Mouse (Mus musculus): ENCODE results near the gene Rara. TPM values are rescaled to one million over a fixed set of nuclear protein-coding genes. Genes with fewer than 3 reads are reported as not detected.

Gene Rara
- total and polyA plus RNA-seq, 3 experiments: 4.5 to 13.7 (median 12.1) TPM

- dilution Hi-C loops (cut with MboI; ENCODE audit: extremely low pct_ligation_motif_present, extremely low pct_unique_long_range_greater_than_20kb, low sequenced_read_pairs): no loop called here
- peaks cover 85 to 98% of the 10 kb centered on the region in 2 experiments for H3K36me3 ChIP-seq (replicated peaks in 1 of 2; ENCODE audit: control insufficient read depth in 1 of 2, insufficient read depth in 1 of 2, low read length in 1 of 2)
Observed at GRCm38 (mm10) chr11:98997659-98998058, 70.0 kb downstream of the Rara start.

GRCm38 (mm10) chr11:98998776-98999175 lies 71.2 kb downstream of the Rara start:
- in situ Hi-C loops (cut with MboI; ENCODE audit: low pct_ligation_motif_present, low pct_unique_long_range_greater_than_20kb, low sequenced_read_pairs): no loop called here
- no peaks in the 10 kb centered on the region for H3K27me3 ChIP-seq (replicated peaks)
- H3K9me3 ChIP-seq (replicated peaks; ENCODE audit: low read length): no peaks in the 10 kb centered on the region
- TF ChIP-seq RAD21 (IDR thresholded peaks at IDR 0.05; ENCODE audit: low read depth, low read length): no peak; the same call in none of the 2 replicates
- TF ChIP-seq HCFC1 (IDR thresholded peaks at IDR 0.05; ENCODE audit: low read depth, low read length): no peak
- no peak for TF ChIP-seq ZC3H11A (IDR thresholded peaks at IDR 0.05; ENCODE audit: low read depth, low read length)
- no peak for TF ChIP-seq USF2 (conservative IDR thresholded peaks at IDR 0.05; ENCODE audit: low read depth, low read length)
- TF ChIP-seq NRF1 (IDR thresholded peaks at IDR 0.05; ENCODE audit: low read depth, low read length): no peak
- TF ChIP-seq CTCF (conservative IDR thresholded peaks at IDR 0.05 in 1 of 2, IDR thresholded peaks at IDR 0.05 in 1 of 2; ENCODE audit: low read depth in 2 of 2, low read length in 2 of 2): peak in 1 of 2 experiments; percentile 18; a peak in 1 of 4 replicates
- no peaks in the 10 kb centered on the region for H3K4me1 ChIP-seq (ENCODE audit: control insufficient read depth in 1 of 2, insufficient read depth in 2 of 2)
- no peak overlapping the region for H3K9ac ChIP-seq (ENCODE audit: insufficient read depth, low read depth)
- dilution Hi-C loops (cut with MboI; ENCODE audit: extremely low pct_ligation_motif_present, extremely low pct_unique_long_range_greater_than_20kb, low sequenced_read_pairs): no loop called here
- no peak overlapping the region for H3K27ac ChIP-seq (ENCODE audit: insufficient read depth, low read depth)
- peaks cover 4% of the 10 kb centered on the region for H3K79me2 ChIP-seq (replicated peaks; ENCODE audit: control insufficient read depth, extremely low read depth, insufficient read depth, poor library complexity, severe bottlenecking)
- H3K4me2 ChIP-seq (ENCODE audit: insufficient read depth, low read depth, poor library complexity, severe bottlenecking): no peak overlapping the region
- no peak overlapping the region for H3K4me3 ChIP-seq (replicated peaks in 1 of 3; ENCODE audit: low read depth in 2 of 3, low read length in 2 of 3, poor library complexity in 1 of 3)
- DNase-seq (ENCODE audit: extremely low read depth): no peak
- peaks cover 81 to 98% of the 10 kb centered on the region in 2 experiments for H3K36me3 ChIP-seq (replicated peaks in 1 of 2; ENCODE audit: control insufficient read depth in 1 of 2, insufficient read depth in 1 of 2, low read length in 1 of 2)

More at GRCm38 (mm10) chr11:98997659-98998058, 70.0 kb downstream of the Rara start:
- H3K27ac ChIP-seq (ENCODE audit: insufficient read depth, low read depth): no peak overlapping the region
- no peak overlapping the region for H3K4me2 ChIP-seq (ENCODE audit: insufficient read depth, low read depth, poor library complexity, severe bottlenecking)
- peaks cover 4% of the 10 kb centered on the region for H3K79me2 ChIP-seq (replicated peaks; ENCODE audit: control insufficient read depth, extremely low read depth, insufficient read depth, poor library complexity, severe bottlenecking)
- no peak for DNase-seq (ENCODE audit: extremely low read depth)
- H3K4me1 ChIP-seq (ENCODE audit: control insufficient read depth in 1 of 2, insufficient read depth in 2 of 2): no peaks in the 10 kb centered on the region
- in situ Hi-C loops (cut with MboI; ENCODE audit: low pct_ligation_motif_present, low pct_unique_long_range_greater_than_20kb, low sequenced_read_pairs): no loop called here
- H3K27me3 ChIP-seq (replicated peaks): no peaks in the 10 kb centered on the region
- no peak overlapping the region for H3K9ac ChIP-seq (ENCODE audit: insufficient read depth, low read depth)
- H3K9me3 ChIP-seq (replicated peaks; ENCODE audit: low read length): no peaks in the 10 kb centered on the region
- no peak overlapping the region for H3K4me3 ChIP-seq (replicated peaks in 1 of 3; ENCODE audit: low read depth in 2 of 3, low read length in 2 of 3, poor library complexity in 1 of 3)
- TF ChIP-seq ZKSCAN1 (IDR thresholded peaks at IDR 0.05; ENCODE audit: borderline replicate concordance, low read depth, low read length) (no peak), MAX (IDR thresholded peaks at IDR 0.05; ENCODE audit: low read length) (no peak), RCOR1 (conservative IDR thresholded peaks at IDR 0.05; ENCODE audit: low read depth, low read length) (no peak), BHLHE40 (IDR thresholded peaks at IDR 0.05; ENCODE audit: low read depth, low read length) (no peak), CHD1 (IDR thresholded peaks at IDR 0.05; ENCODE audit: low read depth, low read length) (no peak), ZNF384 (IDR thresholded peaks at IDR 0.05; ENCODE audit: low read depth, low read length) (no peak), UBTF (IDR thresholded peaks at IDR 0.05; ENCODE audit: low read depth, low read length) (no peak), ELF1 (IDR thresholded peaks at IDR 0.05; ENCODE audit: low read depth, low read length) (no peak), USF2 (conservative IDR thresholded peaks at IDR 0.05; ENCODE audit: low read depth, low read length) (no peak), SMC3 (IDR thresholded peaks at IDR 0.05; ENCODE audit: low read depth, low read length) (no peak), TBP (conservative IDR thresholded peaks at IDR 0.05; ENCODE audit: low read depth, low read length) (no peak), USF1 (IDR thresholded peaks at IDR 0.05; ENCODE audit: low read depth, low read length) (no peak), KAT2A (IDR thresholded peaks at IDR 0.05; ENCODE audit: insufficient replicate concordance, low read length) (no peak), SIN3A (IDR thresholded peaks at IDR 0.05; ENCODE audit: low read length) (no peak), MXI1 (IDR thresholded peaks at IDR 0.05; ENCODE audit: low read depth, low read length) (no peak), NELFE (IDR thresholded peaks at IDR 0.05; ENCODE audit: low read depth, low read length) (no peak)

All from CH12.LX (cell line).